Mouse (Mus musculus): ENCODE results near the gene Pank3. TPM values are rescaled to one million over a fixed set of nuclear protein-coding genes. Genes with fewer than 3 reads are reported as not detected.
"Not testable (repeated sequence)": the region's sequence is repeated elsewhere in the genome, so short reads cannot be mapped to it uniquely, and the experiment has no call there.

Pank3 gene
- total RNA-seq, 2 experiments from 2014 or later: 19.1 to 27.0 TPM

DNA sequence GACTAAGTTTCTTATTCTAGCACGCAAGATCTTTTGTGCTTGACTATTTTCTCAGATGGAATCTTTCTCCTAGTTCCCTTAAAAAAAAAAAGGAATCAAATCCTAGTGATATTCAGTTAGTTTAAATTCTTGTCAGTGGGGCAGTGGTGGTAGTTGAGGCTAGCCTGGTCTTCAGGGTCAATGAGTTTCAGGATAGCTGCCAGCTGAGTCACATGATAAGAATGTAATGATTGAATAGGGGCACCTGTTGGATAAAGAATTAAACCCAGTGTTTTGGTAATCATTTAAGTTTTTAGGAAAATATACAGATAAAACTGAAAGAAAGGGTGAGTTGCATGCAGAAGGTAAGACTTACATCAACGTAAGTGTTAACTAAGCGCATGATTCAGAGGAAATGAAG lies 6.3 kb downstream of the Pank3 start:
- ATAC-seq (replicated peaks; ENCODE audit: poor library complexity): no peak

DNA sequence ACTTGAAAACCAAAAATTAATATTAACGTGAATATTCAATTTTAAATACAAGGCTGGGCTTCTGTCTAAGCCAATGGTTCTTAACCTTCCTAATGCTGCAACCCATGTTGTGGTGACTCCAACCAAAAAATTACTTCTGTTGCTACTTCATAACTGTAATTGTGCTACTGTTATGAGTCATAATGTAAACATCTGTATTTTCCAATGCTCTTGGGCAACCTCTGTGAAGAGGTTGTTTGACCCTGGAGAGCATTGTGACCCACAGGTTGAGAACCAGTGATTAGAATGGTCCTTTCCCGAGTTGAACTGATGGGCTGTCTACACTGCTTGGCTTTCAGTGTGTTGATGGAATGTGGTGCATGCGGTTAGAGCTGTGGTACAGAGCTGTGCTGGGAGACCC lies 7.2 kb downstream of the Pank3 start:
- ATAC-seq (replicated peaks; ENCODE audit: poor library complexity): no peak

DNA sequence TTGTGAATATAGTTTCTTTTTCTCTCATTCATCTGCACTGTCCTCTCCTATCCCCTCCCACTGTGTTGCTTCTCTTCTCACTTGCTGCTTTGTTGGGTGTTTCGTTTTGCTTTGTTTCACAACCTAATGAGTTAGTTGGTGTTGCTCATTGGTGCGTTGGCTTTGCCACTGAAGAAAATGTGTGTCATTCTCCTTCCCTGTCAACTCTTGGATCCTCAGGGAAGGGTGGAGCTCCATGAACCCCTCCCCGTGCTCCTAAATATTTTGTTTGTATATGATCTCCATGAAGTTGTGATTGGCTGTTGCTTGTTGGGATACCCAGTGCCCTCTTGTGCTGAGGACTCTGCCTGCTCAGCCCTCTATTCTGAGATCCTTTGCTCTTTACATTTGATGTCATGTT lies 11.1 kb downstream of the Pank3 start:
- ATAC-seq (replicated peaks; ENCODE audit: poor library complexity): no peak

DNA sequence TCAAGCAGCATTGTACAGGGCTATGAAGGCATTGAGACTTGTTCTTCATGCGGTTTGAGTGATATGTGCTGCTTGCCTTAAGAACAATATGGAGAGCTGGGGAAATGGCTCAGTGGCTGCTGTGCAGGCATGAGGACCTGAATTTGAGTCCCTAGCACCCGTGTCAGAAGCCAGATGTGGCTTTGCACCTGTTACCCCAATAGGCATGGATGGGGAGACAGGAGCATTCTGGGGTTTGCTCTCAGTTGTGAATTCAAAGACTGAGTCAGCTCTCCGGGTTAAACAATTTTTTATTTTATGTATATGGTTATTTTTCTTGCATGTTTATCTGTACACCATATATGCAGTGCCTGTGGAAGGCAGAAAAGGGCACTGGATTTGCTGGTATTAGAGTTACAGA lies 13.2 kb downstream of the Pank3 start:
- ATAC-seq (replicated peaks; ENCODE audit: poor library complexity): no peak

DNA sequence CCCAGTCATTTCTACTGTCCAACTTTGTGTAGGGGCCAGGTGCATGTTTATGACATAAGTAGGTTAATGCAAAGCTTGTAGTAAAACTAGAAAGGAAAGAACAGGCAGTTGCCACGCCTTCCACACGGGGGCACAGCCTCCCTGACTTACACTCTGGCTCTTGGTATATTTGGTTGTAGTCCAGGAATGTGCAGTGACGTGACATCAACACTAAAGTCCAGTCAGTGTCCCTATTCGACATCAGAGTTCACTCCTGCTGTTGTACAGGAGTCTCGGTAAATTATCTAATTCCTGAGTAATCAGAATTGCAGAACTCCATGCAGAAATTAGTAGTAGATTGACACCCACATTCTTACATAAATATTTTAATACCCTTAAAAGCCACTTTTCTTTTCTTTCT lies 13.8 kb downstream of the Pank3 start:
- no peak for ATAC-seq (replicated peaks; ENCODE audit: poor library complexity)

DNA sequence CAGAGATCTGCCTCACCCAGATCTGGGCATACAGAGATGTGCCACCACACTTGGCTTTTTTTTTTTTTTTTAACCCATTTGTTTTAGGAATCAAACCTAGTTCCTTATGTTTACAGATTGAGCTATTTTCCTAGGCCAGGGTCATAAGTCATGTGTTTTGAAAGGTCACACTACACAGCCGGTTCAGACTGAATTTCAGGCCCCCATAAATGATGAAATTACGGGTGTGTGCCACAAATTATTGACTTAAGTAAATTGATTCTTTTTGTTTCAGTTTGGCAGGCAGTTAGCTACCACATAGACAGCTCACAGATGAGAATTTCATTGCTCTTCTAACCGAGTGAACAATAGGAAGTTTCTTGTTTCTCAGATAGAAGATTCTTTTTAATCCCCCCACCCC lies 14.7 kb downstream of the Pank3 start:
- no peak for ATAC-seq (replicated peaks; ENCODE audit: poor library complexity)

DNA sequence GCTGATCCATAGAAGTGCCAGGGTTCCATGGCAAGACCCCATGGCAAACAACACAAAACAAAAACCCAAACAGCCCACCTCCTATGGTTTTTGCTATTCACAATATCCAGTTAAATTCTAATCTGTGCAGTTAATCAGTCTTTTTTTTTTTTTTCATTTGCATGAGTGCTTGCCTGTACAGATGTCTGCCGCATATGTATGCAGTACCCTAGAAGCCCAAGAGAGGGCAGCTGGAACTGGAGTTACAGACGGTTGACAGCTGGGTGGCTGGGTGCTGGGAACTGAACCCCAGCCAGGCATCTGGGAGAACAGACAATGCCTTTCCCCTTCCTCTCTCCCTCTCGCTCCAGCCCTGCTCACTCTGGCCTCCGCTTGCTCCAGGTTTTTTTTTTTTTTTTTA lies 15.3 kb downstream of the Pank3 start:
- peak; percentile 52; the same call in 1 of the 2 replicates for ATAC-seq (replicated peaks; ENCODE audit: poor library complexity)

DNA sequence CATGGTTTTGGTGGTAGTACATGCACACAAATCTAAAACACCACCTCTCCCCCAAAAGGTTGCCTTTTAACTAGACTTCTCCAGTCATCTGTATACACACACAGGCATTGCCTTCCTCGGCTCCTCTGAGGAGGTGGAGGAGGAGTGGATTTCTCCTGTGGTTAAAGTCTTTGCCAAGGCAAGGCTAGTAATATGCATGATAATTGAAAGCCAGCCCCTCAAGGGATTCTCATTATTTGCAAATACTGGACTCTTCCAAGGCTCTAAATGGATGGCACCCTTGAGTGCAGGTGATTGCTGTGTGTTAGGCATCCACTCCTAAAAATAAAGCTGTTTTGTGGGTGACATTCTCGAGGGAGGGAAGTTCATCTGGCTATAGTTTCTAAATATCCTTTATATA lies 19.2 kb downstream of the Pank3 start:
- ATAC-seq (replicated peaks; ENCODE audit: poor library complexity): no peak

DNA sequence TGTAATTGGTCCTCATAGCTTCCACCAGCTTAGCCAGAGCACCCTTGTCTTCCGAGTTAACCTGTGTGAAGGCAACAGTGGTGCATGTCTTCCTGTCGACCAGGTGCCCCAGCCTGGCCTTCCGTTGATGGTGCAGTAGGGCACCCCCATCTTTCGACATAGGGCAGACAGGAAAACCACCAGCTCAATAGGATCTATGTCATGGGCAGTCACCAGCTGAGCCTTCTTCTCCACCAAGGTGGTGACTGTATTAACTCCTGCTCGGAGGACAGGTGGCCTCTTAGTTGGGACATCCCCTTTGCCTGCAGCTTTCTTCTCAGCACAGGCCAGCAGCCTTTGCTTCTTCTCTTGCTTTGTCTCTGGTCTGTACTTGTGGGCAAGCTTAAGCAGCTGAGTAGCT lies 23.5 kb downstream of the Pank3 start:
- not testable (repeated sequence) for ATAC-seq (replicated peaks; ENCODE audit: poor library complexity)

DNA sequence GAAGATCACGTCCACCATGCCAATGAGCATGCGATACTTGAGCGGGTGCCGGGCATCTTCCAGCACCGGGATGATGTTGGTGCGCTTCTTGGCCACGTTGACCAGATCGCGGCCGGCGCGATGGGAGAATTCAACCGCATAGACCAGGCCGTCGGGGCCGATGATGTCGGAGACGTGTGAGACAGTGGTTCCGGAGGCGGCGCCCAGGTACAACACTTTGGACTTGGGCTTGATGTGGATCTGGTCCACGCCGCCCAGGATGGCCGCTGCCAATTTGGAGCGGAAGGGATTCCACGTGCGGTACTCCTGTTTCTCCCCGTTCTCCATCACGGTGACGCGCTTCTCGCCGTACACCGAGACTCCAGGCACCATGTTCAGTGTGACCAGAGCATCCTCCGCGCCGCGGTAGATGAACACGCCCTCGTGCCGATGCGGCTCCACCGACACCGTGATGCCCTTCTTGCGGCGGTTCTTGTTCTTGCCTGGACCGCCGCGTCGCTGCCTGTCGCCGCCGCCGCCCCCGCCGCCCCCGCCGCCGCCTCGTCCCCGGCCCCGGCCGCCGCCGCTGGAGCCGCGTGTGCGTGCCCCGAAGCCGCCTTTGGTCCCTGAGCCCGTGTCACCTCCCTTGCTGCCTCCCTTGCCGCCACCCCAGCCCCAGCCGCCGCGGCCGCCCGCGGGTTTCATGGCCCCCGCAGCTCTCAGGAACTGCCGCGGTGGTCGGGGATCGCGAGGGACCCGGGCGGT lies 28.6 kb downstream of the Pank3 start:
- no peak; the same call in 1 of the 2 replicates for ATAC-seq (replicated peaks; ENCODE audit: poor library complexity)

DNA sequence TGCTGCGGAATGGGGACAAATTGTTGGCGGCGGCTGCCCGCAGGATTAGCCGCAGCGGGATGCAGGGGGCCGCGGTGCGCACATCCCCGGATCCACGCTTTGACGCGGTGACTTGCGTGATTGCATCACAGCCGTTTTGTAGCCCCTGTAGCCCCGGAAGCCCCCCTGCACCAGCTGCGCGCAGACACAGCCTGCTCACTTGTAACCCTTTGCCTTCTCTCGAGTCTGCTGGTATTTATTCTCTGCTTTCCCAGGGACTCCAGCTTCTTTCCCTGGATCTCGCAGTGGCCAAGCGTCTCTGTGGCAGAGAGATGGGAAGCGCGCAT lies 29.2 kb downstream of the Pank3 start:
- ATAC-seq (replicated peaks; ENCODE audit: poor library complexity): no peak

DNA sequence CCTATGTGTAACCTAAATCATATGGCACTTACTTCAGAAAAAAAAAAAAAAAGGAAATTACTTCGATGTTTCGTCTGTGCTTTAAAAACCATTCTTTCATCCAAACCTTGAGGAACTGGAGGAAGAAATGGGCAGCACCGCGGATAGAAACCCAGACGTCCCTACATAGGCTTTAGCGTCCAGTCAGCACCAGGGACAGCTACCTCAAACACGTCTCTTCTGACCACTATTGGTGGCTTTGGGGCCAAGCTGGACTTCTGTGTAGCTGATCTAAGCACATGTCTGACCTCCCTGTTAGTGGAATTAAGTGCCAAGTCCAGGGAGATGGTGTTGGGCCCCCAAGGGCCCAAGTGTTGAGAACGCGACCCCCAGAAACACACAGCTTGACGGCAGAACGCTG lies 29.6 kb downstream of the Pank3 start, which contains the start of gene Fbll1:
Fbll1 (minus strand) TSS at position 11 of the 400 bp plus-strand sequence.
- peak; percentile 84 for ATAC-seq (replicated peaks; ENCODE audit: poor library complexity)

DNA sequence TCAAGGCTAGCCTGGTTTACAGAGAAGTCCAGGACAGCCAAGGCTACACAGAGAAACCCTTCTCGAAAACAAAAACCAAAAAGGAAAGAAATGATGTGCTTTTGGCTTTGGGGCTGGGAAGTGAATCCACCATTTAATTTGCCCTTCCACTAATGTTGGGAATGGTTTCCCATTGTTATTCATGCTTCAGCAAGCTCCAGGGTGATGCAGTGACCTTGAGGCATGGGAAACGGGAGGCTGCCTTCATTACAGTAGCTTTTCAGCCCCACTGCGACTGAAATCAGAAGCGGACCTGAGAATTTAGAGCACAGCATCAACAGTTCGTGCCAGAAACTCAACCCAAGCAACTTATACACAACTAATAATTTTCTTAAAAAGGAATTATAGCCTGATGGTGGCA lies 32.0 kb downstream of the Pank3 start:
- ATAC-seq (replicated peaks; ENCODE audit: poor library complexity): no peak

DNA sequence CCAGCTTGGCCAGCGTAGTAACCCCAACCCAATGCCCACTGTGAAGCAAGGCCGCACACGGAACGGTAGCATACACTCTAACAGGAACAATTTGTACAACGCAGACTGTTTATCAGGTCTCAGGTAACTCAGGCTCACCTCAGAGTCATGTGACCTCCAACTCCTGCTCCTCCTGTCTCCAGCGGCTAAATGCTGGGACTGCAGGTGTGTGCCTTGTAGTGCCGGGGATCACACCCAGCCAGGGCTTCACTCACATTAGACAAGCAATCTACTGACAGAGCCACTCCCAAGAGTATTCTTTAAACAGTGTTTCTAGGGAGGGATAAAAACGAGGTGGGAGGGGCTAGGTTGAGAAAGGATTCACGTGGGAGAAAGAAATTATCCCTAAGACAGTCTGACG lies 42.2 kb downstream of the Pank3 start:
- no peak for ATAC-seq (replicated peaks; ENCODE audit: poor library complexity)

DNA sequence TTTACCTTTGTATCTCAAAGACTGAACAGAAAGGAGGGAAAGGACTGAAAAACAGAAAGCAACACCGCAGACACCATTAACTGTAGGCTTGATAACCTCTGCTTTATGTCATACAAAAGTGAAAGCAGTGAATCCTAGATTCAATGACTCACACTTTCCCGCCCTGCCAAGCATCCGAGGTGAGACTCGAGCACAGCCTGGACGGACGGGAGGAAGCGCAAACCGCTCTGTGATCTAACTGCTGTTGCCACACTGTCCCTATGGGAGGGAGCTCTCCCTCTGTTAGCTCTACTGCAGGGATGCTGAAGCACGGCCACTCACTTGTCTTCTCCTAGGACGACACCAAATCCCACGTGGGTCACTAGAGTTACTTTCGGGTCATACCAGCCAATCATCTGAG lies 47.0 kb downstream of the Pank3 start:
- no peak for ATAC-seq (replicated peaks; ENCODE audit: poor library complexity)

DNA sequence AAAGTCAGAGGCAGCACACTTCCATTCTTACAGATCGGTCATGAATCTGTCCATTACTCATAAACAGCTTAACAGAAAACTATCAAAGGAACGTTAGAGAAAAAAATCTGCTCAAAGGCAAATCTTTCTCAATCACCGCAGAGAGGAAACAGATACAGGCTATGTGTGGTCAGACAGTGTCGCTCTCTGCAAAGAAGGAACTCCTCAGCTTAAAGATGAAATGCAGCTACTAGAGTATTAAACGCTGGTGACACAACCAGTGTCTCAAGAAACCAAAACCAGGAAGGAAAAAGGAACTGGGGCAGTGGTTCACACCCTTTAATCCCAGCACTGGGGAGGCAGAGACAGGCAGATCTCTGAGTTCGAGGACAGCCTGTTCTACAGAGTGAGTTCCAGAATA lies 58.4 kb downstream of the Pank3 start:
- peak; percentile 95 for ATAC-seq (replicated peaks; ENCODE audit: poor library complexity)

DNA sequence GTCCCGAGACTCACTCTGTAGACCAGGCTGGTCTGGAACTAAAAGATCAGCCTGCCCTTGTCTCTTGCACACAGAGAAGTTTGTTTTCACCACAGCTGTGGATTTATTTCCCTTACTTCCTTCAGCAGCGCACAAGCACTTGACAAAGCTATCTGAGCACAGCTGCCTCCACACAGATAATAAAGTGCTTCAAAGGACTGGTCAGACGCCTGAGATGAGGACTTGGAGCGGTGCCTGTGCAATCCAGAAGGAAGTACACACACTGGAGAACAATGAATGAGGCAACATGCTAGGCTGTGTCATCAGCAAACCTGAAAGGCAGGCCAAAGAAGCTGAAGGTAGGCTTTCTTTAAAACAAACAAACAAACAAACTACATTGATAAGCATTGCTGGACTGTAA lies 62.9 kb downstream of the Pank3 start:
- no peak for ATAC-seq (replicated peaks; ENCODE audit: poor library complexity)

DNA sequence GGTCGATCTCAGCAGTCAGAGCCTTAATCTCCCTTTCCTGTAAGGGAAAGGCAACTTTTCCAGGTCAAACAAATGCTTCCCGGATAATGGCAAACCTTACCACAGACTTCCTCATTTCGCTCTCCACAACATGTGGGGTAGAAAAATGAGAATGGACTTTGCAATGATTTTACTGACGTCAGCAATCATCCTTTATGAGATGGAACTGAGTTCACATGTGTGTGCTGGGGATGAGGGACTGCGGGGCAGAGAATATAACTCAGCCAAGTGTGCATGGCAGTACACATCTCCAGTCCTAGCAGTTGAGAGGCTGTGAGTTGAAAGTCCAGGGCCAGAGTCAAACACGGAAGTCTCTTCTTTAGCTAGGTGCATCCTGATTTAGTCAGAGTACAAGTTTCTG lies 64.0 kb downstream of the Pank3 start:
- ATAC-seq (replicated peaks; ENCODE audit: poor library complexity): no peak

DNA sequence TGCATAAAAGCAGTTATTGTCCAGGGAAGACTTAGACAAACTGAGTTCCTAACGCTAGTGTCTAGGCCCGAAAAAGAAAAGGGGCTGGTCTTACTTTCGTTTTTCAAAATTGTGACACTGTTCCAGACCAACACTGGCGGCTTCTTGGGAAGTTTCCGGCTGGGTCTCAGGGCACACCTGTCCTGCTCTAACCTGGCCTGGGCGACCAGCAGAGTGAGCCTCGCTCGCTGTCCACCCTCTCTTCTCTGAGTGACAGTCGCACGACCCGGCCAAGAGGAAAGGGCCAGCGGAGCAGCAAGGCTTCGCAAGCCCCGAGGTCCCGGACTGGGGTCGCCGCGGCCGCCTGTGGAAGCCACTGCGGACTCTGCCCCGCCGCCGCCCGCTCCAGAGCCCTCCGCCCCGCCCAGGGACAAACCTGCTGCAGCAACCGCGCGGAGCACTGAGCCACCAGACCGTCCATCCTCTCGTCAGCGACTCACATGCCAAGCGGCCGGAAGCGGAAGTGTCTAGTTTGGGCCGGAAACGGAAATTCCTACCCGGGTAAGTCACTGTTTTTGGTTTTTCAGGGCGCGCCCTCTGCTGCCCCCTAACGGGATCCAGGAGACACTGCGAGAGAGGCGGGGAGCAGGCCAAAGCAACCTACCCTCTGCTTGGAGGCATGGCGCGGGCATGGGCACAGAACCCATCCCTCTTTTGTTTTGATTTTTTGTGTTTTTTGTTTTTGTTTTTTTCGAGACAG lies 64.9 kb downstream of the Pank3 start, which contains the start of gene Rars:
Rars (minus strand) TSS at position 485 of the 739 bp plus-strand sequence.
- peak; percentile 88 for ATAC-seq (replicated peaks; ENCODE audit: poor library complexity)

DNA sequence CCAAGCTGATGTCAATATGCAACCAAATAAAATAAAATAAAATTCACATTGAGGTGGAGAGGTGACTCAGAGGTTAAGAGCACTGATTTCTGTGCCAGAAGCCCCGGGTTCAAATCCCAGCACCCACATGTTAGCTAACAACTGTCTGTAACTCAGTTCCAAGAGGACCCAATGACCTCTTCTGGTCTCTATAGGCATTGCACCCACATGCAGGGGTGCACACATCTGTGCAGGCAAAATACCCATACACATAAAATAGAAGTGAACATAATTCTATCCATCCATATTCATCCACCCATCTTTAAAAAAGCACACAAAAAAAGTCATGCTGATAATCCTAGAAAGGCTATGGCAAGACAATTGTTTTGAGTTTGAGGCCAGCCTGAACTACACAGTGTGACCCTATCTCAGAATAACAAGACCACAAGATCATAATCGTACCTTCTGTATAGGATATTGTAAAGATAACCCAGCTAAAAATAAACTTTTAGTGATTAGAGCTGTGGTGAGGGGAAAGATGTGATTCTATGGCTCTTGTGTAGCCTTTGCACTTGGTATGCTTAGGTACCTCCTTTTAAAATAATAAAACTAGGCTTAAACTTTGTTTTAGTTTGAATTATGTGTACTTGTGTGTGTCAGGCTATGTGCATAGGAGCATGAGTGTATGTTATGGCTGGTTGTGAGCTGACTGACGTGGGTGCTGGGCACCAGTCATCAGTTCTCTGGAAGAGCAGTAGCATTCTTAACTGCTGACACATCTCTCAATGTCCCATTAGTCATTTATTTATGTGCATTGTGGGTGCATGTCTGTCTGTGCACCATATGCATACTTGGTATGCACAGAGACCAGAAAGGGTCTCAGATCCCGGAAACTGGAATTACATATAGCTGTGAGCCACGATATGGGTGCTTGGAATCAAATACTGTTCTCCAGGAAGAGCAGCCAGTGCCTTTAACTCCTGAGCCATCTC lies 68.2 kb downstream of the Pank3 start:
- ATAC-seq (replicated peaks; ENCODE audit: poor library complexity): no peak

Data from megakaryocyte progenitor cell, adult 5-6 weeks (primary cell).